Mouse (Mus musculus) heart, embryonic 16.5 days (tissue): Measurements from ENCODE around the gene Krtap10-4. TPM values are rescaled to one million over a fixed set of nuclear protein-coding genes. Genes with fewer than 3 reads are reported as not detected.

Source experiments
- ATAC-seq: fragments of 200-750 bp; cut with Nextera tagmentation; replicated peaks from 2 replicates; pipeline ENCODE4 v1.8.0; 2017; ENCODE audit warnings: moderate number of reproducible peaks; ENCODE audit not compliant: insufficient read depth, low FRiP score; ENCODE audit errors: extremely low read depth
- H3K27ac ChIP-seq: fragments of 300-500 bp; sonication (generic); 2 replicates; pipeline ENCODE4 v1.5.1; 2014; ENCODE audit warnings: mild to moderate bottlenecking, low read length, control low read depth, moderate library complexity
- H3K27me3 ChIP-seq: fragments of 300-500 bp; sonication (generic); 2 replicates; pipeline ENCODE4 v1.6.1; 2014; ENCODE audit warnings: low read length, mixed read lengths; ENCODE audit not compliant: control insufficient read depth, insufficient read depth
- H3K36me3 ChIP-seq: fragments of 300-500 bp; sonication (generic); 2 replicates; pipeline ENCODE4 v1.6.1; 2014; ENCODE audit not compliant: control insufficient read depth, insufficient read depth
- H3K4me1 ChIP-seq: fragments of 300-500 bp; sonication (generic); 2 replicates; pipeline ENCODE4 v1.6.1; 2014; ENCODE audit warnings: low read length, mixed read lengths; ENCODE audit not compliant: control insufficient read depth, insufficient read depth
- H3K4me2 ChIP-seq: fragments of 300-500 bp; sonication (generic); 2 replicates; pipeline ENCODE4 v1.6.1; 2014; ENCODE audit warnings: low read depth, mild to moderate bottlenecking, control low read depth, low read length
- H3K4me3 ChIP-seq: fragments of 300-500 bp; sonication (generic); 2 replicates; pipeline ENCODE4 v1.5.1; 2014; ENCODE audit warnings: mild to moderate bottlenecking, control low read depth, low read length
- H3K9ac ChIP-seq: fragments of 300-500 bp; sonication (generic); 2 replicates; pipeline ENCODE4 v1.6.1; 2014; ENCODE audit warnings: low read length, control low read depth
- H3K9me3 ChIP-seq: fragments of 300-500 bp; sonication (generic); replicated peaks from 2 replicates; pipeline ENCODE4 v1.6.1; 2016; ENCODE audit warnings: low read length; ENCODE audit not compliant: control insufficient read depth
- WGBS: fragments of 180-500 bp; shearing (Covaris S2); extraction: QIAGEN DNeasy Blood & Tissue Kit; methylation state at CpG from one replicate; pipeline ENCODE4 v1.1.7; 2014; 5-methylcytosine and 5-hydroxymethylcytosine counted together
- polyA plus RNA-seq: library from polyadenylated mRNA; unstranded; fragments of >200 nt; fragmentation: Nextera tagmentation; extraction: Ambion mirVana; gene quantifications from 2 replicates; pipeline ENCODE4 v1.2.1, GENCODE M21; 2015

Gene Krtap10-4
- polyA plus RNA-seq, 1 experiment from 2014 or later: not detected

DNA sequence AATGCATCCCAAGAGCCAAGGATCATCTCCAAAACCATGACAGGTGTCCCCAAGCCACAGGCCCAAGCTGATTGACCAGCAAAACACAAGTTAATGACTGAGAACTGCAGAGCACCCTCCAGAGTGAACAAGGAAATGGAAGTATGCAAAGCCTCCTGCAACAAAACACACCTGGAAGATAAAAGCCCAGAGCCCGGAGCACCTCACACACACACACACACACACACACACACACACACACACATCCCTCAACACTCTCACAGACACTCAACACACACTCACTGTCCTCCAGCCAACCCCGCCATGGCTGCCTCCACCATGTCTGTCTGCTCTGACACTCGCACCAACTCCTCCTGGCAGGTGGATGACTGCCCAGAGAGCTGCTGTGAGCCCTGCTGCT lies 19.6 kb upstream of the Krtap10-4 start, which contains the start of gene Gm36176:
TSS of gene Gm36176 (plus strand) at position 301 of the 400 bp plus-strand sequence.
- no peak for ATAC-seq
- 55% methylated on average over 3 of the region's 3 CpGs for WGBS
- no peak within 1 kb of the TSS for H3K4me3 ChIP-seq

DNA sequence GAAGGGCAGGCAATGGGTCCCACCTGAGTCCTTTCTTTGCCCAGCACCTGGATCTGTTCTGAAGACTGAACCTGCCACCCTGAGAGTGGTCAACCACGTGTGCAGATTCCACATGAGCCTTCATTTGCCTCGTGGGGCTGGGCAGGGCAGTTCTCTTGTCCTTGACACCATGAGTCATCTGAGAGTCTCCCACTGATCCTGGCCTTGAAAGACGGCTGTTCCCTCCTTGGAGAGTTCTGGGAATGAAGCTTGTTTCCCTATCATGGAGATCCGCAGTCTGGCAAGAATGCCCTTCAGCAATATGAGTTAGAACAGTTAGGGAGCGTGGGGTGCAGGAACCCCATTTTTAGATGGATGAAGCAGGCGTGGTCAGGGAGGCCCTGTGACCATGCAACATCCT lies 12.1 kb upstream of the Krtap10-4 start:
- no peaks in the 10 kb centered on the region for H3K4me1 ChIP-seq

More for the DNA sequence above, 19.6 kb upstream of the Krtap10-4 start, which contains the start of gene Gm36176:
- Histone ChIP-seq H3K4me2 (no peak within 1 kb of the TSS), H3K36me3 (no peaks in the 10 kb centered on the region; the same call in 1 of the 2 replicates), H3K27ac (no peak within 1 kb of the TSS), H3K4me1 (no peaks in the 10 kb centered on the region), H3K27me3 (no peaks in the 10 kb centered on the region), H3K9ac (no peak within 1 kb of the TSS), H3K9me3 (peaks cover 13% of the 10 kb centered on the region)

DNA sequence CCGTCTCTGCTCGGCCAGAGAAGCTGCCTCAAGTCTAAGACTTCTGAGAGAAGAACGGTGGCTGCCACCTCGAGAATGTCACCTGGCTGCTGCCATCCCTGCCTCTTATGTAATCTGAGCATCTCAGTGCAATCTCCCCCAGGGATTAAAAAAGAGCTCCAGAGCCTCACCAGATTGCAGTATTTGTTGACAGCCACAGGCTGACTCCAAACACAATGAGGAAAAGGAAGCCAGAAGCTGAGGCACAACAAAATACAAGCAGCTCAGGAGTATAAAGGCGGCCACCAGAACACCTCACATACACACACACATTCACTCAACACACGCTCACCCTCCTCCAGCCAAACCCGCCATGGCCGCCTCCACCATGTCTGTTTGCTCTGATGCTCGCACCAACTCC lies 8.8 kb upstream of the Krtap10-4 start, which contains the start of gene Krtap10-10:
TSS of gene Krtap10-10 (plus strand) at position 301 of the 400 bp plus-strand sequence.
- Histone ChIP-seq H3K9ac (no peak within 1 kb of the TSS), H3K27me3 (no peaks in the 10 kb centered on the region), H3K4me2 (no peak within 1 kb of the TSS), H3K27ac (no peak within 1 kb of the TSS), H3K36me3 (no peaks in the 10 kb centered on the region), H3K4me1 (no peaks in the 10 kb centered on the region), H3K9me3 (peaks cover under 1% of the 10 kb centered on the region; the same call in 1 of the 2 replicates), H3K4me3 (no peak within 1 kb of the TSS)
- ATAC-seq: no peak
- 59% methylated on average over 9 of the region's 9 CpGs for WGBS

More for the DNA sequence above, 12.1 kb upstream of the Krtap10-4 start:
- H3K4me2 ChIP-seq: no peak overlapping the region
- H3K9ac ChIP-seq: no peak overlapping the region
- WGBS: 63% methylated on average over 6 of the region's 6 CpGs
- H3K27ac ChIP-seq: no peak overlapping the region
- H3K4me3 ChIP-seq: no peak overlapping the region
- peaks cover 16% of the 10 kb centered on the region for H3K9me3 ChIP-seq
- no peaks in the 10 kb centered on the region for H3K27me3 ChIP-seq
- no peaks in the 10 kb centered on the region; the same call in 1 of the 2 replicates for H3K36me3 ChIP-seq
- ATAC-seq: no peak

DNA sequence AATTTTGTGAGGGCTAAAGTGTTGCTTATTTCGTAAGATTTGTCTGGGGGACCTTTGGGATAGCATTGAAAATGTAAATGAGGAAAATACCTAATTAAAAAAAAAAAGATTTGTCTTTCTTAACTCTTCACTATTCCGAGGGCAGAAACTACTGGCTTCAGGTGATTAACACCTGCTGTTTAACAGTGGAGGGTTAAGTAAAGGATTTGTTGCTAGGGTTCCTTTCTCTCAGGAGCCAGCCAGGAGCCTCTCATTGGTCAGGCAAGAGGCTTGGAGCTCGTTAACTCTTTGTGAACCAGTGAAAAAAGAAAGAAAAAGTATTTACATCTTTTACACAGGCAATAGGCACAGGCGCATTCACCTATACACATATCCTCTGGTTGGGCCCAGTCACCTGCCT lies 7.7 kb downstream of the Krtap10-4 start:
- no peaks in the 10 kb centered on the region for H3K27me3 ChIP-seq
- H3K4me3 ChIP-seq: no peak overlapping the region
- no peak overlapping the region for H3K27ac ChIP-seq
- no peak overlapping the region for H3K9ac ChIP-seq
- H3K4me2 ChIP-seq: no peak overlapping the region
- no peaks in the 10 kb centered on the region for H3K4me1 ChIP-seq
- 42% methylated on average over 4 of the region's 4 CpGs for WGBS
- no peaks in the 10 kb centered on the region; the same call in 1 of the 2 replicates for H3K9me3 ChIP-seq
- H3K36me3 ChIP-seq: no peaks in the 10 kb centered on the region
- ATAC-seq: no peak

DNA sequence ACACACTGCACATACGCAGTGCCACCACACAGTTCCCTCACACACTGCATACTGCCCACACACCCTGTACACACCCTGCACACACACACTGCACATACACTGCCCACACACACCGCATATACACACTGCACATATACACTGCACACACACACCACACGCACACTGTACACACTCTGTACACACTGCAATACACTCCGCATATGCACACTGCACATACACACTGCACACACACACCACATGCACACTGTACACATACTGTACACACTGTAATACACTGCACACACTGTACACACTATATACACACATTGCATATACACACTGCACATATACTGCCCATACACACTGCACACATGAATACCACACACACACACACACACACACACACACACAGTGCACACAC lies 8.4 kb downstream of the Krtap10-4 start:
- no peak for ATAC-seq

DNA sequence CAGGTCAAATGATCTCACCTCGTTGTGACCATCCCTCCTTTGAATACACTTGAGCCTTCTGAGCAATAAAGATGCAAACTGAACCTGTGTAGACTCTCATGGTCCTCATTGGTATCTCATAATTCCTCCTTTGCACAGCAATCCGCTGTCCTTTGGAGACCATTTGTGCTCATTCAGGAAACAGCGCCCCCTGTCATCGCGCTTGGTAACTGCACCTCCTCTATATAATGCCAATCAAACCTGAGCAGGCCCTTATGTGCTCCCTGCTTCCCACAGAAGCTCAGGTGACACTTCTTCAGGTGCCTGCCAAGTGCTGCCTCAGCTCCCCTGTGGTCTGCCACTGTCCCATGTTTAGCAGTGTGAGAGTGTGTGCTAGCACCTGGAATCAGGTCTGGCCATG lies 11.4 kb downstream of the Krtap10-4 start:
- WGBS: 25% methylated on average over 5 of the region's 5 CpGs
- no peak overlapping the region for H3K27ac ChIP-seq
- H3K36me3 ChIP-seq: no peaks in the 10 kb centered on the region
- no peak for ATAC-seq
- no peak overlapping the region for H3K4me3 ChIP-seq
- H3K4me1 ChIP-seq: no peaks in the 10 kb centered on the region
- no peaks in the 10 kb centered on the region; the same call in 1 of the 2 replicates for H3K9me3 ChIP-seq
- H3K27me3 ChIP-seq: no peaks in the 10 kb centered on the region
- H3K4me2 ChIP-seq: no peak overlapping the region
- H3K9ac ChIP-seq: no peak overlapping the region

More for the DNA sequence above, 8.4 kb downstream of the Krtap10-4 start:
- no peaks in the 10 kb centered on the region; the same call in 1 of the 2 replicates for H3K9me3 ChIP-seq
- H3K4me2 ChIP-seq: no peak overlapping the region
- H3K4me3 ChIP-seq: no peak overlapping the region
- WGBS: 93% methylated on average over 4 of the region's 4 CpGs
- no peaks in the 10 kb centered on the region for H3K4me1 ChIP-seq
- H3K27me3 ChIP-seq: no peaks in the 10 kb centered on the region
- no peaks in the 10 kb centered on the region for H3K36me3 ChIP-seq
- no peak overlapping the region for H3K9ac ChIP-seq
- no peak overlapping the region for H3K27ac ChIP-seq

DNA sequence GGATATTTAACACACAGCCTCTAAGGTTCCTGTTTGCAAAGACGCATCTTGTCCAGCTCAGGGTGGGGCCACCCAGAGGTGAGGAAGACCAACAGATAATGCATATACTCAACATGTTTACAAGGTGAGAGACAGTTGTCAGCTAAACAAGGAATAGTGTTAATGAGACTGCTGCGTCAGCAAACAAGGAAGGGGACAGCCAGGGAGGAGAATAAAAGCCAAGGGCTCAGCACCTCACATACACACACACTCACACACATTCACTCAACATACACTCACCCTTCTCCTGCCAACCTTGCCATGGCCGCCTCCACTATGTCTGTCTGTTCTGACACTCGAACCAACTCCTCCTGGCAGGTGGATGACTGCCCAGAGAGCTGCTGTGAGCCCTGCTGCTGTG lies 12.5 kb downstream of the Krtap10-4 start, which contains the start of gene Gm2696:
TSS of gene Gm2696 (plus strand) at position 301 of the 400 bp plus-strand sequence.
- WGBS: 44% methylated on average over 4 of the region's 4 CpGs
- Histone ChIP-seq H3K4me3 (no peak within 1 kb of the TSS), H3K9me3 (peaks cover 5% of the 10 kb centered on the region), H3K4me1 (no peaks in the 10 kb centered on the region), H3K27me3 (no peaks in the 10 kb centered on the region), H3K36me3 (no peaks in the 10 kb centered on the region), H3K4me2 (no peak within 1 kb of the TSS), H3K9ac (no peak within 1 kb of the TSS), H3K27ac (no peak within 1 kb of the TSS)
- ATAC-seq: no peak

DNA sequence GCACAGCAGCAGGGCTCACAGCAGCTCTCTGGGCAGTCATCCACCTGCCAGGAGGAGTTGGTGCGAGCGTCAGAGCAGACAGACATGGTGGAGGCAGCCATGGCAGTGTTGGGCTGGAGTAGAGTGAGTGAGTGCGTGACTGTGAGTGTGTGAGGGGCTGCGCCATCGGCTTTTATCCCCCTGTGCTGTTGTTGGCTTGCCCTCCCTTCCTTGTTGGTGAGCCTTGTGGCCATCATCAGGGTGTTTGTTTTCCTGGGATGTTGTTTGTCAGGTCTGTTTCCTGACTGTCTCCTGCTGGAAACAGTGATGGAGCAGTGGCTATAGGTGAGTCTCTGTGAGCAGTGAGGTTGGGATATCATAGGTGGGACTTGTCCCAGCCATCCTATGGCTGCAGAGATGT lies 15.2 kb downstream of the Krtap10-4 start, which contains the start of gene Gm9507:
TSS of gene Gm9507 (minus strand) at position 101 of the 400 bp plus-strand sequence.
- 76% methylated on average over 5 of the region's 5 CpGs for WGBS
- Histone ChIP-seq H3K9ac (no peak within 1 kb of the TSS), H3K27ac (no peak within 1 kb of the TSS), H3K27me3 (no peaks in the 10 kb centered on the region), H3K4me3 (no peak within 1 kb of the TSS), H3K36me3 (no peaks in the 10 kb centered on the region), H3K4me1 (no peaks in the 10 kb centered on the region), H3K4me2 (no peak within 1 kb of the TSS), H3K9me3 (peaks cover 8% of the 10 kb centered on the region)
- no peak for ATAC-seq

DNA sequence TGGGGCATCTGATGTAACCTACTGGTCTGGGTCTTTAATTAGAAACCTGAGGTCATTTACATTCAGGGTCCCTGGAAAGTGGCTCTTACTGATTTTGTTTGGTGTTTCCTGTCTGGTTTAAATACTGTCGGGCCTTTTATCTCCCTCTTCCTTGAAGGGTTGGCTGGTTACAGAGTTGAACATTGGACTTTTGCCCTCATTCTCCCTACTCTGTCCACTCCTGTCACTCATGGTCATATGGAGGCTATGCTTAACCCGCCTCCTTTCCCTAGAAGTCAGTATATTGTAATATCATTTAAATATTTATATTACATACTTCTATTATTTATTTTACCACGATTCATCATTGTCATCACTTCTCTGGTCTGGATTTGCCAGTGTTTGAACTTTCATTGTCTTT lies 22.8 kb downstream of the Krtap10-4 start:
- no peak overlapping the region for H3K9ac ChIP-seq
- WGBS: 59% methylated on average over 3 of the region's 3 CpGs
- H3K4me2 ChIP-seq: no peak overlapping the region
- no peak overlapping the region for H3K4me3 ChIP-seq
- H3K4me1 ChIP-seq: no peaks in the 10 kb centered on the region
- ATAC-seq: no peak
- no peak overlapping the region for H3K27ac ChIP-seq
- 0 out of 2 replicates have a peak, but pooled peaks cover 2% of the 10 kb centered on the region for H3K9me3 ChIP-seq
- H3K27me3 ChIP-seq: no peaks in the 10 kb centered on the region
- no peaks in the 10 kb centered on the region for H3K36me3 ChIP-seq
